Mouse (Mus musculus) G1E (cell line): ENCODE results near the gene Folr1. TPM values are rescaled to one million over a fixed set of nuclear protein-coding genes. Genes with fewer than 3 reads are reported as not detected.

Experiments
- ATAC-seq: 2 replicates; pipeline ENCODE4 v1.8.0; 2016; ENCODE audit warnings: mild to moderate bottlenecking; ENCODE audit not compliant: insufficient number of reproducible peaks, poor library complexity, low FRiP score, severe bottlenecking; ENCODE audit errors: extremely low read depth
- DNase-seq: peaks from one replicate; pipeline ENCODE4 v3.0.0; 2012; ENCODE audit warnings: low spot score
- H3K27me3 ChIP-seq: 2 replicates; pipeline ENCODE4 v1.6.1; 2012; ENCODE audit warnings: mild to moderate bottlenecking, low read length, inconsistent platforms; ENCODE audit not compliant: insufficient read depth
- H3K36me3 ChIP-seq: replicated peaks from 2 replicates; pipeline ENCODE3; 2012; ENCODE audit warnings: mild to moderate bottlenecking, inconsistent platforms
- H3K4me1 ChIP-seq: 2 replicates; pipeline ENCODE4 v1.6.1; 2012; ENCODE audit warnings: low read depth, low read length, inconsistent platforms, mixed read lengths; ENCODE audit not compliant: insufficient read depth
- H3K4me3 ChIP-seq: 2 replicates; pipeline ENCODE4 v1.5.1; 2012; ENCODE audit warnings: low read depth, mild to moderate bottlenecking, inconsistent platforms, low read length, moderate library complexity, mixed read lengths
- H3K9me3 ChIP-seq: replicated peaks from 2 replicates; pipeline ENCODE4 v1.6.1; 2012; ENCODE audit warnings: inconsistent platforms
- CTCF ChIP-seq: IDR thresholded peaks from 2 replicates; pipeline ENCODE4 v1.5.1; 2012; ENCODE audit warnings: low read depth, low read length, inconsistent platforms, mixed read lengths
- GATA1 ChIP-seq: IDR thresholded peaks from 2 replicates; pipeline ENCODE4 v1.6.1; 2012; ENCODE audit warnings: borderline replicate concordance, low read length, inconsistent platforms, mixed read lengths
- GATA2 ChIP-seq: IDR thresholded peaks from 2 replicates; pipeline ENCODE4 v1.6.1; 2012; ENCODE audit warnings: low read depth, low read length, inconsistent platforms, borderline replicate concordance
- POLR2AphosphoS5 ChIP-seq: IDR thresholded peaks from 2 replicates; pipeline ENCODE4 v1.6.1; 2012; ENCODE audit warnings: low read depth, low read length, inconsistent platforms; ENCODE audit not compliant: insufficient replicate concordance
- TAL1 ChIP-seq: conservative IDR thresholded peaks from 2 replicates; pipeline ENCODE4 v1.6.1; 2012; ENCODE audit warnings: low read depth, low read length, inconsistent platforms, mixed read lengths
- polyA plus RNA-seq: library from polyadenylated mRNA; stranded (reverse); fragments of >175 nt; gene quantifications from 2 replicates; pipeline ENCODE4 v1.2.3, GENCODE M21; 2012
- total RNA-seq, 2 experiments: library from RNA; stranded (forward) in 1 of 2; stranded (reverse) in 1 of 2; fragments of 200-1000 nt in 1 of 2; fragments of >200 nt in 1 of 2; fragmentation: Nextera tagmentation in 1 of 2; gene quantifications; 2 replicates each; pipeline ENCODE4 v1.2.3; 2014 to 2017

The Folr1 gene
- total RNA-seq (2014; fragmentation: Nextera tagmentation) (not detected in 2 replicates), total RNA-seq (2017) (0.22 and 0.64 TPM in 2 replicates), polyA plus RNA-seq (not detected in 2 replicates)

DNA sequence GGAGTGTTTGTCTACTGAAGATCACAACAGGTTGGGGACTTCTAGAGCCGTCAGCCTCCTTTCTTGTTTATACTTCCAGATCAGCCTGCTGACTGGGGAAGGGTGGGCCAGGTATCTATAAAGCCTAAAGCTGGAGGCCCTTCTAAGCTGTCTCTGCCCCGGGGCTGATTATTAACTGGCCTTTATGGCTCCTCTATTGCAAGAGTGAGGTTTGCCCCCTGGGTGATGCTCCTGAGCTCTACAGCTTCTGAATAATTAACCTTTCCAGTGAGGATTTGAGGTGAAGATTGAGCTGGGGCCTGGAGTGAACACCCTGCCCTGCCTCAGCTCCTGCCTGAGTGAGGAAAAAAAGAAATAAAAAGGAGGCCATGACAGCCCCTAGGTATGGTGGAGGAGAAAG lies at the start of gene Folr1:
TSS of gene Folr1 (minus strand) at position 160 of the 400 bp plus-strand sequence.
- peaks cover 24% of the 10 kb centered on the region for H3K27me3 ChIP-seq
- TF ChIP-seq CTCF (no peak), TAL1 (no peak), POLR2AphosphoS5 (no peak), GATA2 (no peak), GATA1 (no peak)
- no peak within 1 kb of the TSS for H3K4me3 ChIP-seq
- no peaks in the 10 kb centered on the region; the same call in none of the 2 replicates for H3K4me1 ChIP-seq
- ATAC-seq = no peak
- DNase-seq = no peak
- no peaks in the 10 kb centered on the region for H3K36me3 ChIP-seq
- H3K9me3 ChIP-seq = no peaks in the 10 kb centered on the region

DNA sequence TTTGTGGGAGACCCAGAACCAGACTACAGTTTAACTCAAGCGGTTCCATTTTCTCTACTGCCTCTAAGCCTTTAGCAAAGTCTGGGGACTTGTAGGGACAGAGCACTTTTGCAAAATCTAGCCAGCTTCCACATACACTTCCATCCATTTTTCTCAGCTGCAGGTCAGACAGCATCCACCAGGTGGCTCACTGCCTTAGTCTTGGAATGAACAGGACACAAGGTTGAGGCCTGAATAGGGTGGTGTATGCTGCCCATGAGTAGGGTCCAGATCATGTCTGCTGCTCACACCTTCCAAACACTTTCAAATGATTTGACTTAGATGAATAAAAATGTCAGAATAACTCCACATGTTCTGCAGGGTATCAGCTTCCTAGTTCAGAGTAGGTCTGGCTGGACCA lies 47.5 kb upstream of the Folr1 start:
- peak; percentile 42 for DNase-seq
- H3K36me3 ChIP-seq = peaks cover 41% of the 10 kb centered on the region
- H3K4me1 ChIP-seq = no peaks in the 10 kb centered on the region
- no peaks in the 10 kb centered on the region for H3K9me3 ChIP-seq
- ATAC-seq = no peak; the same call in 1 of the 2 replicates
- TF ChIP-seq GATA1 = no peak
- TF ChIP-seq CTCF = peak; percentile 52
- H3K4me3 ChIP-seq = no peak overlapping the region
- no peaks in the 10 kb centered on the region for H3K27me3 ChIP-seq

DNA sequence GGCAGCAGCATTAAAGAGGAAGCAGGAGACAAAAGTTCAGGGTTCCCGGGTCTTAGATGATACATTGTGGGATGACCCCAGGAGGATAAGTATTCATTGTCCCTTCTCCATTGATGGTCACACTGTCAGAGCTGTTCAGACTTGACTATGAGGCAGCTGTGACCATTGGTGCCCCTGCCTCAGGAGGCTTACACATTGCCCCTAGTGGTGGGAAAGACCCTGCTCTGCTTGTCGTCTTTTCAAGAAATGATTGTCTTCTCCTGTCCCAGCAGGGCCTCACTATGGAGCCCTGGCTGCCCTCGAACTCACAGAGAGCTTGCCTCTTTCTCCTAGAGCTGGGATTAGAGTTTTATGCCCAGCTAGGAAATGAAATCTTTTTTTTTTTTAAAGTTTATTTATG lies 41.4 kb upstream of the Folr1 start:
- no peak for TF ChIP-seq GATA2
- no peak for TF ChIP-seq GATA1

GRCm38 (mm10) chr7:101910138-101910537 lies 39.5 kb upstream of the Folr1 start:
- peaks cover 79% of the 10 kb centered on the region for H3K36me3 ChIP-seq

More for the DNA sequence above, 41.4 kb upstream of the Folr1 start:
- Histone ChIP-seq H3K4me3 (no peak overlapping the region), H3K9me3 (no peaks in the 10 kb centered on the region), H3K27me3 (no peaks in the 10 kb centered on the region), H3K36me3 (peaks cover 89% of the 10 kb centered on the region), H3K4me1 (peaks cover 31% of the 10 kb centered on the region)
- ATAC-seq = no peak
- no peak for DNase-seq

DNA sequence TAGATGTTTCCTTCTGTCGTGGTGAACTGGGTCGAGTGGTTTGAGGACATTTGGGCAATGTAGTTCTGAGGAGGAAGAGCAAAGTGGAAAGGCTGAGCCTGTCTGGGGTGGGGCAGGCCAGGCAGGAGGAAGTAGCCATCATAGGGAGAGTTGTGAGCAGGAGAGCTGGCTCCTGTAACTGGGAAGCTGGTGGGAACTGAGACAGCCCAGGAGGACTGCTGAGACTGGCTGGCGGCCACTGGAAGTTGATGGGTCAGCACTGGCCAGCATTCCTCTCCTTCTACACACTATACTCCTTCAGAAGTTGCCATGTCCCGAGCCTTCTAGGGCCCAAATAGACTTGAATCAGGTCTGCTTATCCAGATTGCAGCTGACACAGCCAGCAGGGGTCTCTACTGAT lies 37.8 kb upstream of the Folr1 start:
- TF ChIP-seq POLR2AphosphoS5 (no peak), GATA1 (no peak), GATA2 (no peak), TAL1 (no peak), CTCF (no peak)
- no peak for ATAC-seq

More at GRCm38 (mm10) chr7:101910138-101910537, 39.5 kb upstream of the Folr1 start:
- H3K4me3 ChIP-seq = no peak overlapping the region
- ATAC-seq (no peak), DNase-seq (no peak)
- H3K9me3 ChIP-seq = no peaks in the 10 kb centered on the region
- peaks cover 43% of the 10 kb centered on the region for H3K4me1 ChIP-seq
- no peaks in the 10 kb centered on the region for H3K27me3 ChIP-seq
- TF ChIP-seq TAL1 = no peak
- no peak for TF ChIP-seq GATA1
- TF ChIP-seq CTCF = no peak
- no peak for TF ChIP-seq POLR2AphosphoS5
- TF ChIP-seq GATA2 = no peak

GRCm38 (mm10) chr7:101906696-101907095 lies 36.1 kb upstream of the Folr1 start:
- Histone ChIP-seq H3K36me3 (peaks cover 64% of the 10 kb centered on the region), H3K4me1 (peaks cover 48% of the 10 kb centered on the region), H3K27me3 (no peaks in the 10 kb centered on the region), H3K9me3 (no peaks in the 10 kb centered on the region), H3K4me3 (peak overlapping the region; percentile 80)
- ATAC-seq (no peak), DNase-seq (no peak)
- TF ChIP-seq POLR2AphosphoS5 = no peak
- TF ChIP-seq GATA1 = no peak
- no peak for TF ChIP-seq GATA2
- no peak for TF ChIP-seq TAL1
- no peak for TF ChIP-seq CTCF

More for the DNA sequence above, 37.8 kb upstream of the Folr1 start:
- Histone ChIP-seq H3K36me3 (peaks cover 68% of the 10 kb centered on the region), H3K4me3 (peak overlapping the region; percentile 50; the same call in 1 of the 2 replicates), H3K4me1 (peaks cover 48% of the 10 kb centered on the region), H3K27me3 (no peaks in the 10 kb centered on the region), H3K9me3 (no peaks in the 10 kb centered on the region)
- no peak for DNase-seq

DNA sequence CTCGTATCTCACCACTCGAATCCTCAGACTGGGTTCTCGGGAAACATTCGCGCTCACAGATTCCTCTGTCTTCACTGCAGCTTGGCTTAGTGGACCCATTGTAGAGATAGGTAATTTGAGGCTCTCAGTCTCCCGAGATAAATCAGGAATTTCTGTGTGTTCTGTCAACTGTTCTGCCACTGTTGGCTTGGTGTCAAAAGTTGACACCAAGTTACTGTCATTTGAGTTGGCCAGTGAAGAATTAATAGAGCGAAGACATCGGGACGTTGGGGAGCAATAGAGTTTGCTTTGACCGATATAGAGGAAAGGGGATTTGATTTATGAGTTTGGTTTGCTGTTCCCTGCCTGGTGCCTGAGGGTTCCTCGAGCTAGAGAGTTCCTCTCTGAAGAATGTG lies 35.7 kb upstream of the Folr1 start, which contains the start of gene Tomt:
TSS of gene Tomt (minus strand) at position 73 of the 395 bp plus-strand sequence.
- TF ChIP-seq TAL1 (no peak), GATA2 (no peak), GATA1 (no peak), POLR2AphosphoS5 (no peak), CTCF (no peak)
- H3K27me3 ChIP-seq = no peaks in the 10 kb centered on the region
- no peaks in the 10 kb centered on the region for H3K9me3 ChIP-seq
- no peak for ATAC-seq
- peaks cover 48% of the 10 kb centered on the region for H3K4me1 ChIP-seq
- no peak for DNase-seq
- peak within 1 kb of the TSS; percentile 80 for H3K4me3 ChIP-seq
- peaks cover 64% of the 10 kb centered on the region for H3K36me3 ChIP-seq
